Mouse (Mus musculus) adrenal gland, postnatal 10 days (tissue): ENCODE data around the gene Cask. TPM values are rescaled to one million over a fixed set of nuclear protein-coding genes. Genes with fewer than 3 reads are reported as not detected.
A peak's percentile ranks its signal among the peaks of the same experiment; 100 is the strongest.

Experiments used
- DNase-seq: peaks from one replicate; pipeline ENCODE4 v3.0.0; 2021; ENCODE audit warnings: mixed read lengths
- total RNA-seq, 2 experiments: library from RNA; stranded (reverse); gene quantifications; 2 replicates each; pipeline ENCODE4 v1.2.3; 2021

The Cask gene
- total RNA-seq, 2 experiments from 2014 or later = 31.6 to 38.0 TPM

- DNase-seq = no peak
These were observed 334.7 kb downstream of the Cask start for GRCm38 (mm10) chrX:13516451-13516850.

- DNase-seq = no peak
These were observed 337.3 kb downstream of the Cask start for GRCm38 (mm10) chrX:13513864-13514263.

DNA sequence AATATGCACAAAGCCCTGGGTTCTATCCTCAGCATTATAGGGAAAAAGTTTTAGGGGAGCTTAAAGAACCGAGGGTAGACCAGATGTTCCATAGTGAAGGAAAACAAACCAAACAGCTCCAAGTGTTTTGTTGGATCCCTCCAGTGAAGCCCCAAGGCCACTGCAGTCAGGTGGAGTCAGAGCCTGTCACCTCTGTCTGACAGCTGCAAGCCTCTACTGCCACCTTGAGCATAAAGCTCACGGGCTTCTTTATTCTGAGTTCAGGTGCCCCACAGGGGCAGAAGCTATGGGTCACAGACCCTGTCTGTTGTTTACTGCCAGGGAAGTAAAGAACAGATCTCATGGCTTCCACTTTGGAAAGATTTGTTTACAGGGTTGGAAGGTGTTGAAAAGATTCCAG lies 338.0 kb downstream of the Cask start:
- DNase-seq = no peak

DNA sequence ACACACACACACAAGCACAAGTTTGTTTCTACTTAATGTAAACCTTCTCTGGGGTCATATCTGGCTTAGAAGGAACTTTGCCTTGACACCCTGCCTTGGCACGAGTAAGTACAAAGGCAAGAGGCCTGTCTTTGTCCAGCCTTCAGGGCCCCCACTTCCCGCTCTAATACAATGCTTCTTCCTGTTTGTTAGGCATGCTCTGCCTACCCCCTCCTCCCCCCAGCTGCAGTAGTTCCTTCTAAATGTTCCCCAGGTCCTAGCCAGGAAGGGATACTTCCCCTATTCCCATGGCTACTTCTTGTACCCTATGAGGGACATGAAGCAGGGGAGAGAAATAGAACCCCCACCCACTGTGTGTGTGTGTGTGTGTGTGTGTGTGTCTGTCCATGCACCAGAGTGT lies 344.8 kb downstream of the Cask start:
- no peak for DNase-seq

DNA sequence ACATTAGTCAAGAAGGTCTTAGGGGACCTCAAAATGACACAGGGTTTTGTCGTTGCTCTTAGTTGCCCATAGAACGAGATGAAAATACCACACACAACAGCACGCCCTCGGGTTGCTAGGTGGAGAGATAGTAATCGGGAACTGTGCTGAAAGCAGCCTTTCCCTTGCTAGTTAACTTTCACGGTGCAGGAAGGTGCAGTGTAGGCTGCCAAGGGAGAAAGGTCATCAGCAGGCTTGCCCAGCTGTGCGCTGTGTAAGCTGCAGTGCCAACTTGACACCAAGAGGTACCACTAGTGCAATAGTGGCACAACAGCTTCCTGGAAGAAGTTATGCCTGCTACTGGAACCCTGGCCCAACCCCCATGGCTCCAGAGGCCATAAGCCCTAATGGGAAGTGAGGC lies 346.8 kb downstream of the Cask start:
- DNase-seq = no peak

- no peak for DNase-seq
These were observed 348.2 kb downstream of the Cask start for GRCm38 (mm10) chrX:13502862-13503375.

DNA sequence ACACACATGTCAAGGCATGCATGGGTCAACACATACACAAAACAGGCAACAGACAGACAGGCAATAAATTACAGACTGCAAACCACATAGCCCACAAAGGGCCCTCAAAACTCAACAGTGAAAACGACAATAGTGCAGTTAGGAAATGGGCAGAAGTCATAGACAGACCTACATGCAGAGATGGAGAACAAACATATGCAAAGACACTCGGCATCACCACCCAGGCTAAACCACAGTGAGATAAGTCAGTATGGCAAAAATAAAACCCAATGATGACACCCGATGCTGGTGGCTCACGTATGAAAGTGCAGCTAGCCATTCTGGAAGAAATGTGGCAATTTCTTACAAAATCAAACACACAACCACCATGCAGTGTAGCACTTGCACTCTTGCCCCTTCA lies 350.9 kb downstream of the Cask start:
- DNase-seq = no peak

DNA sequence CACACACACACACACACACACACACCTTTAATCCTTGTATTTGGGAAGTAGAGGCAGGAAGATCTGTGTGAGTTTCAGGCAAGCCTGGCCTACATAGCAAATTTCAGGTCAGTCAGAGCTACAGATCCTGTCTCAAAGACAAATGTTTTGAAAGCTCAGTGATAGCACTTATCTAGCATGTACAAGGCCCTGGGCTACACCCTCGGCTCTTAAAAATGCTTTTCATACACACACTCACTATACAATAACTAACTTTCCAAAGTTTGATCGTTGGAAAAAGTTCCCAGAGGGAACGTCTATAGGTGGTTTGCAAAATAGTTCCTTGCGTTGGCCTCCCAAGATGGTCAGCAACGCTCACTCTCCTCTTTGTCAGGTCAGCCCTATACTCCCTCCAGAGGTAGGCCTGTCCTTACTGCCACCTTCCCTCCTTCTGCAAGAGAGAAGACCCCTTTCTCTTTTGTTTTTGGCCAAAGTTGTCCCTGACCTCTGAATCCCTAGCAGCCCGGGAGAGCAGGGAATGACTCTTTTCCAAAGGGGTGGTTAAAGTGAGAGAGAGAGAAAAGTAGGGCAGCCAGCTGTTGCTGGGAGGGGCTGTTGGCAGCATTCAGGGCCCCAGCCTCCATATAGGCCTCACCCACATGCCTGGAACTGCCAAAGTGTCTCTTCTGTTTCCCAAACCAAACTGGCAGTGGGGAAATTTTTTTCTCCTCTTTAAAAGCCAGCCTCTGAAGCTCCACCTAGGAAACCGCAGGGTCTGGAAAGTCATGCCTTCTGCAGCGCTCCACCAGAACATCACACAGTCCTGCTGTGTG lies 356.1 kb downstream of the Cask start:
- peak; percentile 21 for DNase-seq

- no peak for DNase-seq
These were observed 358.2 kb downstream of the Cask start for GRCm38 (mm10) chrX:13492922-13493321.

DNA sequence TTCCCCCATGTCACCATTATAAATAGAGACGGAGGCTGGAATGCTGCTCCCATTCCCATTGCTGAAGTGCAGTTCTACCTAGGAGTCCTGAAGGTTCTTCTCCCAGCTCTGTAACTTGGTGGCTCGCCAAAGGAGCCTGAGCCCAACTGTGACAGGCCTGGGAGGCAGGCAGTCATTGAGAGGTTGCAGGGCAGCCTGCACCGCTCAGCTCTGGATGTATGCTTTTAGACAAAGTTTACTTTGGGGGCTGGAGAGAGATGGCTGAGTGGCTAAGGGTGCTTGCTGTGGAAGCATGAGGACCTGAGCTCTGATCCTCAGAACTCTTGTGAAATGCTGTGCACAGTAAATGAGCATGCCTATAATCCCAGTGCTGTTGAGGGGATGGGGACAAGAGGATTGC lies 360.2 kb downstream of the Cask start:
- no peak for DNase-seq

DNA sequence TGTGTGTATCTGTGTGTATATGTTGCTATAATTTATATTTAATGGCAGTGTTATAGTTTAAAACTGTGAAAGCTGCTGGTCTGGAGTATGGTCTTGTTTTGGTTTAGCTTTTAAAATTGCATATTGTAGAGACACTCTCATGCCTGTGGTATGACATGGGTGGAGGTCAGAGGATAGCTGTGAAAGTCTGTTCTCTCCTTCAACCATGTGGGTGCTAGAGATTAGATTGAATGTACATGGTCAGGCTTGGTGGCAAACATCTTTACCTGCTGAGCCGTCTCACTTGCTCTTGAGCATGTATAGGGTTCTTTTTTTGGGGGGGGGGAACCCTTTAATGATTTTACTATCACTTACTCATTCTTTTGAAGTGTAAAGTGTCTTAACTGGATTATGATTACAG lies 361.4 kb downstream of the Cask start:
- no peak for DNase-seq

DNA sequence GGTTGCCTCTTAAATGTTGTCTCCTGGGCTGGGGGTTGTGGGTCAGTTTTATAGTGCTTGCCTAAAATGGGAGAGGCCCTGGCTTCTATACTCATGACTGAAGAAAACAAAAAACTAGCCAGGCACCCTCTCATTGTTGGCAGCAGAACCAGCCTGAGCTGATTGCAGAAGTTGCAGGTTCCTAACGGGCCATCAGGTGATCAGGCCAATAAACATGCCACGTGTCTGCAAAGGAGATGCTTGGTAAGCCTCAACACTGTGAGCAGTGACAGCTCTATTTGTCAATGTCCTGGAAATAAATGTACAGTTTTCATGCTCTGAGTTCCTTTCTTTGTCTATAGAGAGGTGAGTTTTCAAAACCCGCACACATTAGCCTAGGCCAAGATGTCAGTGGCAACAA lies 362.2 kb downstream of the Cask start:
- no peak for DNase-seq

DNA sequence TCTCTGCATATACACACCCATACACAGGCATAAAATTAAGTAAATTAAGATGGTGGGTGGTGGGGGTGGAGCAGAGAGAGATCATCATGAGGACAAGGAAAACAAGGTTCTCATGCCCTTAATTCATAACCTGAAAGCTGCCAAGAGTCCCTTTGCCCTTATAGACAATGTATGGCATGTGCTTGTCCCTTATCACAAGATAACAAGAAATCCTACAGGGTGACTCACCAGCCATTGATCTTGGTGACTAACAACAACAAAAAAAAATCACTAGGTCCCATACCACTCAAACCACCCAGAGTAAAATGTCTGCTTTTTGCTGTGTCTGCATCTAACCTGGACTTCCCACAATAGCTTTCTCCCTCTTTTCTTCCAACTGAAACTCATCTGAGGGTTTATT lies 366.7 kb downstream of the Cask start:
- no peak for DNase-seq

DNA sequence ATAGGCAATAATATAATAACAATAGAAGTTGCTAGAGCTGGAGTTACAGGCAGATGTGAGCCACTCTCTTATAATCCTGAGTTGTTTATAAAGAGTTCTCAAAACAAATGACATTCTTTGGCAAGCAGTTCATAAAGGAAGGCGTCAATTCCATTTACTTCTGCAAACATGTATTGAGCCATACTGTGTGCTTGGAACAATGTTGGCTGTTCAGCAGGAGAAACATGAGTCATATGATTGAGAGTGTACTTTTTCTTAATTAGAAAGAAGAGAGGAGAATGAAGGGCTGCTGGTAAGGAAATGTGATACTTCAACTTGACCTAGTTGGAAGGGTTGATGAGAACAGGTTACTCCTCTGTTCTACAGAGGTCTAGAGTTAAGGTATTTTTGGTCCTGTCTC lies 368.6 kb downstream of the Cask start:
- DNase-seq = no peak

- no peak for DNase-seq
These were observed 371.6 kb downstream of the Cask start for GRCm38 (mm10) chrX:13479570-13479969.

DNA sequence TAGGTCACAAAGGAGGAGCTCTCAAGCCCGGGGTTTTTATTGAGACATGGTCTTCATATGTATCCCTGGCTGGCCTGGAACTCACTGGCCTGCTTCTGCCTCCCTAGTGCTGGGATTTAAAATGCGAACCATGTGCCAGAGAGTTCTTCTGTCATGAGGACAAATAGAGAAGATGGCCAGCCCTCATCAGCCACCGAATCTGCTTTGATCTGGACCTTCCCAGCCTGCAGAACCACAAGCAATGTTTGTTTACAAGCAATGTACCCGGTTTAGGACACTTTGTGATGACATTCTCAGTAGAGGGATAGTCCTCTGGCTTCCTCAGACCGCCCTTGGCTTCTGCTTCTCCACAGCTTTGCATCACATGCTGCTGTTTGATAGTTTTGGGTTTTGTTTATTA lies 372.9 kb downstream of the Cask start:
- DNase-seq = no peak

DNA sequence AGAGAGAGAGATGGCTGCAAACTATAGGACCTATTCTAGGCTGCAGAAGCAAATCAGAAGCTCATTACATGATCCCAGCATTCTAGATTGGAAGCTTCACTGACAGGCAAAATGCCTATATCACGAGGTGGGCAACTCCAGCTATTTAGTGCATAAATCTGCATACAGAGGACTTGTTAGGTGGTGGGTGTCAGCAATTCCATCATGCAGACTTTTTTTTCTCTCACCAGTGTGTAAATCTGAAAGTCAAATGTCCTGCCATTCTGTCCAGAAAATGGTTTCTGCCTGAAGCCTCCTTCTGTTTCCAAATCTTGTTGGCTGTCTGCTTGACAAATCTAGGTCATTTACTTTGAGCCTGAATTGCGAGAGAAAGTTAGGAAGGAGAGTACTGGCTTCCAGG lies 373.6 kb downstream of the Cask start:
- DNase-seq = no peak

DNA sequence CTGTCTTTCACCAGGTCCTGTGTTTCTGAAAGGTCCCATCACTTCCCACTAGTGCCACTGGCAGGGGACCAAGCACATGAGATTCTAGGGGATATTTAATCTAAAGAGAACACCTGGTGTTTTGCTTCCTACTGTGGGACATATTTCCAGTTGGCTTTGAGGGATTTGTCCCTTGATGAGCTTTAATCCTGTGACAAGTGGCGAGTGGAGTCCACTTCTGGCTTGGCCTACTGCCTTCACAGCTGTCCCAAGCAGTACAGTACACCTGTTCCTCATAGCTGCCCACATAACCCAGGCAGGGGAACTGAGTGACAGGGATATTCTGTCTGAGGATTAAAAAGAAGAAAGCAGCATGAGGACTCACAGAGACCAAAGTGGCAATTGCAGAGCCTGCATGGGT lies 375.8 kb downstream of the Cask start:
- no peak for DNase-seq

GRCm38 (mm10) chrX:13472751-13473225 lies 378.4 kb downstream of the Cask start:
- no peak for DNase-seq

GRCm38 (mm10) chrX:13471925-13472324 lies 379.2 kb downstream of the Cask start:
- DNase-seq = no peak

GRCm38 (mm10) chrX:13469160-13470116 lies 381.7 kb downstream of the Cask start:
- DNase-seq = peak; percentile 20

DNA sequence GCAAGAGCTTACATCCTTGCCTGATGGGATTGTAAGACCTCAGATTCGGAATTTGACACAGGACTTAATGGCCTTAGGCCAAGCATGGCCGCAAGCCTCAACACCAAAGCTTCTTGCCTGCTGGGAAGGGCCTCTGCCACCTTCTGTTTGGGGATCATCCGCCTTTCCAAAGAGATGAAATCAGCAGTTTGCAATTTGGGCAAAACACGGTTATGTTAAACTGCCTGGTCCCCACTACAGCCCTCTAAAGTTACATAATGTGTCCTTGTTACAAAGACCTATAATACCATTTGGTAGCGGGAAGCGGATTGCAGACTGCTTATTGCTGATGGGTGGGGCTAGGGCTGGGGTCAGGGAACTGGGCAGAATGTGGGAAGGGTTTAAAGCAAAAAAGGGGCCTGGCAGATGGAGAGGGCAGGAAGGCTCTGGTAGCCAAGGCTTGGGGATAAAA lies 384.0 kb downstream of the Cask start:
- DNase-seq = no peak
